Mouse (Mus musculus) bone marrow macrophage, adult 2 months (primary cell): ENCODE measurements around the gene Pcsk2.

ENCODE experiments used
- CTCF ChIP-seq: IDR thresholded peaks from 2 replicates; pipeline ENCODE4 v1.5.1; 2012; ENCODE audit warnings: low read depth, mild to moderate bottlenecking, low read length, moderate library complexity
- POLR2A ChIP-seq: IDR thresholded peaks from 2 replicates; pipeline ENCODE4 v1.6.1; 2012; ENCODE audit warnings: mild to moderate bottlenecking, low read depth, low read length, borderline replicate concordance

DNA sequence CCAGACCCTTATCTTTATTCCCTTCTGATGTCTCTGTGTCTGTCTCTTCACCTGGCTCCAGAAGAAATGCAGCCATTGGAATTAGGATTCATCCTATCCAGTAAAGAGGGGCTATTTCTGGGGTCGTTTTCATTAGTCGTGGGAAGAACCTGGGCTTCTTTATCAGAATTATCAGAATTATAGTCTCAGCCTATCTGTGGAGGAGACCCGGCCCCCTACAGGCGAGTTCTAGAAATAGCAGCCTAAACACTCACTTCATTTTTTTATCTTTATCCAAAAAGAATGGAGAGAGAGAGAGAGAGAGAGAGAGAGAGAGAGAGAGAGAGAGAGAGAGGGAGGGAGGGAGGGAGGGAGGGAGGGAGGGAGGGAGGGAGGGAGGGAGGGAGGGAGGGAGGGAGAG is 177.3 kb downstream of the Pcsk2 start:
- TF ChIP-seq CTCF (no peak), POLR2A (no peak)
